Mouse (Mus musculus): ENCODE measurements around the gene Clec3a.

Gene Clec3a

GRCm38 (mm10) chr8:114452781-114453221 is 34.9 kb downstream of the Clec3a start:
- in situ Hi-C loops (cut with MboI; ENCODE audit: unreplicated experiment in 2 of 2), result loop anchor here (5.0 to 25.0 kb wide), 7 partner anchors 310 to 1984 kb away; no protein-coding TSS in a partner anchor

- in situ Hi-C loops (cut with MboI; ENCODE audit: unreplicated experiment in 2 of 2), result loop anchor here (5.0 to 25.0 kb wide), 6 partner anchors 307 to 1259 kb away; partner anchors contain the start of gene Maf (in 1 of the 2)
Measured at GRCm38 (mm10) chr8:114455302-114455701, 37.4 kb downstream of the Clec3a start.

- in situ Hi-C loops (cut with MboI; ENCODE audit: unreplicated experiment in 2 of 2), result loop anchor here (5.0 to 25.0 kb wide), 6 partner anchors 306 to 1259 kb away; partner anchors contain the start of gene Maf (in 1 of the 2)
Measured at GRCm38 (mm10) chr8:114455953-114456352, 38.1 kb downstream of the Clec3a start.

DNA sequence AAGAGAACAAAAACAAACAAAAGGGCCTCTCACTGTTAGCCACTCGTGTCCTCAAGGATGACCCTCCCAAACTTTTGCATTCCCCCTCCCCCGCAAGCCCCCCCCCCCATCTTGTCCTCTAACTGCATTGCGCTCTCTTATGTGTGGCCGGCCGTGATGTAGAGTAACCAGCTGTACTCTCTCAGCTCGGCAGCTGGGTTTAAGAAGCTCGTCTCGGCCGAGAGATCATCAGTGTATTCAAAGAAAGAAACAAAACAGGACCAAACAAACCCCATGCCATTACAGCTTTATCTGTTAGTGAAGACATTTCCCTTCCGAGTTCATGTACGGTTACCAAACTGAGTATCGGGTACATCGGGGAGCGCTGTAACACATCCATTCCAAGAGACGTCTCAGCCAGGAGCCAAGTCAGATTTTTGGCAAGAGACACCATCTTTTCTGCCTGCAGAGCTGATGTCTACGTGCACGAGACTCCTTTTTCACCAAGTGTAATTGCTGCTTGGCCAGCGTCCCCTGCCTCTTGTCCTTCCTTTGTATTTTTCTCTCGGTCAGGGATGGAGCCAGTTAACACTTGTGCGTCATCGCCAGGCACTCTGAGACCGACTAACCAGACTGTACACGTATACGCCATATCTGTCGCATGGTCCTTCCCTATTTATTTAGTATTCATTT is 40.4 kb downstream of the Clec3a start:
- in situ Hi-C loops (cut with MboI; ENCODE audit: unreplicated experiment in 2 of 2), result loop anchor here (5.0 to 25.0 kb wide), 6 partner anchors 304 to 1257 kb away; partner anchors contain the start of gene Maf (in 1 of the 2)

DNA sequence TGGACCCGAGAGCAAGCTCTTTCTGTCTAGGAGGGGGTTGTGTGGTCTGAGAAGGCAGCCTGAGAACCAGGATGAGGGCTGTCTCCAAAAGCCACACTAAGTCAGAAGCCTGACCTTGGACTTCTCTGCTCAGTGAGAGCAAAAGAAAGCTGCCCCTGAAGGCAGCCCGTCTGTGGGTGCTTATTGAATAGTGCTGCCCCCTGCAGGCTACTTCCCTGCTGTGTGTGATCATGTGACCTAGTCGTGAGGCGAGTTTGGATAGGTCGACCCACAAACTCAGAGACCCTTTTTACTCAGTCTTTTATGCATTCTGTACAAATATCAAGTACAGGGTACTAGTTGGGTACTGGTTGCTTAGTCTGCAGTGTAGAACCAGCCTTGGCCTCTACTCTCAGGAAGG is 42.7 kb downstream of the Clec3a start:
- in situ Hi-C loops (cut with MboI; ENCODE audit: unreplicated experiment in 2 of 2), result loop anchor here (25.0 kb wide), 2 partner anchors 302 to 952 kb away; no protein-coding TSS in a partner anchor

GRCm38 (mm10) chr8:114462591-114462990 is 44.7 kb downstream of the Clec3a start:
- in situ Hi-C loops (cut with MboI; ENCODE audit: unreplicated experiment in 2 of 2), result loop anchor here (25.0 kb wide), 2 partner anchors 300 to 950 kb away; no protein-coding TSS in a partner anchor

DNA sequence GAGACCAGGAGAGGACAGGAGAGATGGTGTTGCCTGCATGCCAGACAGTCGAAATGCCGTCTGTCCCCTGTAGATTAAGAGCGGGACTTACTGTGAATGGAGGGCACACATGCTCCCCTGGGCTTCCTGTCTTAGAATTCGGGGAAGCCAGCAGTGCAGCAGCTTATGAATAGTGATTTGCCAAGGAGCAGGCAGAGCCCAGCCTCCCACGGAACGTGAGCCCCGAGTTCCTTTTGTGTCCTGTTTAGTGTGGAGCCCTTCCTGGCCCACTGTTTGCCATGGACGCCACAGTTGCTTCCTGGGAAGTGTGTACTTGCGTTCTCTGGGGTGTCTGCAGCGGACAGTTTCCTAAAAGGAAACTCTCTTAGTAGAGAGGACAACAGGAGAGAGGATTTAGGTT is 45.4 kb downstream of the Clec3a start:
- in situ Hi-C loops (cut with MboI; ENCODE audit: unreplicated experiment in 2 of 2), result loop anchor here (25.0 kb wide), 2 partner anchors 299 to 949 kb away; no protein-coding TSS in a partner anchor

DNA sequence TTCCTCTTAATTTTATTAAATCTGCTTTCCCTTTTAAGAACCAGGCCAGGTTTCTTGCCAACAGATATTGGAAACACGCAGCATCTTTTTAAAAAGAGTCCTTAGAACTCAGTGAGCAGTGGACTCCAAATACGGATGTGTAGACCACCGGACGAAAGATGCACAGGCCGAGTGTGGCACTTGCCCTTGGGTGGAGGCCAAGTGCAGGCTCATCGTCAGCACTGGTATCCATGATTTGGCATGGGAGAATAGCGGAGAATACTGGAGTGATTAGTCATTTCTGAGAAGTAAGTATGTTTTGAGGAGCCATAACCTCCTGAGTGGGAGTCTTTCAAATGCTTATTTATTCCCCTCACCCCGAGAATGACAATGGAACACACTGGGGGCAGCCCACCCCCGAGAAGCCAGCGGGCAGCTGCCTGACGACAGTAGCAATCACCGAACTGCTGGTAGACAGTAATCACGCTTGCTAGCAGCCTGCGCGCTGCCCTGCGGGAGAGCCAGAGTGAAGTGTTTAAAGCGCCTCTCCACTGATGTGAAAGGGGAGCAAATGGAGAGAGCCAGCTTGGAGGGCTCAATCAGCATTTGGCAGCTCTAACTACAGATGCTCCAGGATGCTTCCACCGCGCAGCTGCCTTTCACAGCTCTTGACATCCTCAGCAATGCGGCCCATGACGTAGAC is 50.8 kb downstream of the Clec3a start:
- in situ Hi-C loops (cut with MboI; ENCODE audit: unreplicated experiment in 2 of 2), result loop anchor here (25.0 kb wide), 2 partner anchors 294 to 944 kb away; no protein-coding TSS in a partner anchor

DNA sequence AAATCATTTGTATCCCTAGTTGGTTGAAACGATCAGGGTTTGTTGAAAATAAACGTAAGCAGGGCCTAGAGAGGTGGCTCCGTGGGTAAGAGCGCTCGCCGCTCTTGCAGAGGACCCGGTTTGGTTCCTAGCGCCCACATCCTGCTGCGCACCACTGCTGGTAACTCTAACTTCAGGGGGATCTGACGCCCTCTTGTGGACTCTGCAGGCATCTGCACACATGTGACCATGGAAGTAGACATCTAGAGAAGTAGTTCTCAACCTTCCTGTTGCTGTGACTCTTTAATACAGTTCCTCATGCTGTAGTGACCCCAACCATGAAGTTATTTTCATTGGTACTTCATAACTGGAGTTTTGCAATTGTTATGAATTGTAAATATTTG is 51.3 kb downstream of the Clec3a start:
- in situ Hi-C loops (cut with MboI; ENCODE audit: unreplicated experiment in 2 of 2), result loop anchor here (25.0 kb wide), 2 partner anchors 293 to 943 kb away; no protein-coding TSS in a partner anchor

DNA sequence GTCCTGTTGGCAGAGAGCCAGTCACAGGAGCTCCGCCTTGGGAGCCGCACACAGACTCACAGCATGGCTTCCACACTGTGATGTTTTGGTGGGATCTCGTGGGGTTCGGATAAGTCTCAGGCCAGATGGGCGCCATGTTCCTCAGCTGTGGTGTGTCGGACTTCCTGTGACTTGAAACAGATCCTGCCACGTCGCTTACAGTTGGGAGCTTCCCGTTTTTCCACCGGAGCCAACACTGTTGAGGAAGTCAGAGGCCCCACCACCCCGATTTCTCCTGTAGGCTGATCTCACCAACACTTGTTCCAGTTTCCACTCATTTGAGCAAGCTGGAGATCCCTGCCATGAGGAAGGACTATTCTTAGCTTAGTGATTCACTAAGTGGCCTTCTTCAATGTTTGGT is 55.7 kb downstream of the Clec3a start:
- in situ Hi-C loops (cut with MboI; ENCODE audit: unreplicated experiment in 2 of 2), result loop anchor here (25.0 kb wide), 2 partner anchors 289 to 939 kb away; no protein-coding TSS in a partner anchor
